Mouse (Mus musculus) ES-E14 (cell line): ENCODE measurements at regions not wholly inside any gene's neighbourhood (a gene's known extent, or its start where the extent isn't known, plus 50 kb on each side); places are given as distances from the start of the nearest gene placed in this dataset.

Experiments used
- CHD2 ChIP-seq: IDR thresholded peaks from 2 replicates; pipeline ENCODE4 v1.6.1; 2014; ENCODE audit warnings: mild to moderate bottlenecking, low read depth, low read length, inconsistent platforms
- HCFC1 ChIP-seq: IDR thresholded peaks from 2 replicates; pipeline ENCODE4 v1.6.1; 2012; ENCODE audit warnings: low read length, inconsistent platforms, borderline replicate concordance; ENCODE audit not compliant: insufficient read depth
- MAFK ChIP-seq: IDR thresholded peaks from 2 replicates; pipeline ENCODE4 v1.6.1; 2014; ENCODE audit warnings: mild to moderate bottlenecking, low read depth, low read length, inconsistent platforms; ENCODE audit not compliant: insufficient read depth
- ZC3H11A ChIP-seq: IDR thresholded peaks from 2 replicates; pipeline ENCODE4 v1.6.1; 2012; ENCODE audit warnings: low read depth, mild to moderate bottlenecking, inconsistent platforms, low read length, borderline replicate concordance
- ZNF384 ChIP-seq: IDR thresholded peaks from 2 replicates; pipeline ENCODE4 v1.6.1; 2012; ENCODE audit warnings: low read depth, low read length, inconsistent platforms

- TF ChIP-seq ZC3H11A (no peak), CHD2 (no peak), MAFK (no peak), HCFC1 (no peak), ZNF384 (no peak)
These were observed 124.2 kb upstream of the Gnai1 start for GRCm38 (mm10) chr5:18484376-18484775.
